Mouse (Mus musculus) B cell, adult 67 days (primary cell): ENCODE data around the gene Jpt2. TPM values are rescaled to one million over a fixed set of nuclear protein-coding genes. Genes with fewer than 3 reads are reported as not detected.

Experiments
- total RNA-seq, 2 experiments: library from RNA; stranded (reverse); gene quantifications; 4 replicates each; pipeline ENCODE4 v1.2.4; 2023

Jpt2 gene
- total RNA-seq: 10 to 100 TPM; 40.5 to 45.8 TPM

GRCm38 (mm10) chr17:24960135-24960851, at the start of gene Jpt2:
Gene Jpt2 (minus strand): TSS chr17:24960689.

GRCm38 (mm10) chr17:24936259-24937237, 23.9 kb downstream of the Jpt2 start, which contains the start of gene Mapk8ip3:
Gene Mapk8ip3 (minus strand): TSS chr17:24936977.

GRCm38 (mm10) chr17:24896241-24896992, 64.1 kb downstream of the Jpt2 start, which contains the start of gene Nme3:
Gene Nme3 (plus strand): TSS chr17:24896500.

GRCm38 (mm10) chr17:24894995-24895547, 65.4 kb downstream of the Jpt2 start, which contains the start of the genes Eme2 and Mrps34:
Gene Eme2 (minus strand): TSS chr17:24895087.
Gene Mrps34 (plus strand): TSS chr17:24895116.

Other genes starting within 250 kb of the Jpt2 start
- not detected for gene Rnf151, start 242.6 kb downstream of the Jpt2 start, total RNA-seq
- gene Rps2, start 242.6 kb downstream of the Jpt2 start, total RNA-seq: 1,000 to 10,000 TPM; 1,102 to 1,132 TPM
- 10 to 100 TPM; 67.1 to 79.0 TPM for gene Ndufb10, start 236.2 kb downstream of the Jpt2 start, total RNA-seq
- not detected for gene Rpl3l, start 232.9 kb downstream of the Jpt2 start, total RNA-seq
- gene Msrb1, start 224.0 kb downstream of the Jpt2 start, total RNA-seq: 10 to 100 TPM; 31.6 to 34.3 TPM
- not detected for gene Hs3st6, start 207.7 kb downstream of the Jpt2 start, total RNA-seq
- gene Meiob, start 156.4 kb downstream of the Jpt2 start, total RNA-seq: not detected
- 10 to 100 TPM; 29.9 to 32.6 TPM for gene Hagh, start 120.5 kb downstream of the Jpt2 start, total RNA-seq
- gene Fahd1, start 110.3 kb downstream of the Jpt2 start, total RNA-seq: 1 to 10 TPM; 1.8 to 2.6 TPM
- gene Igfals, start 94.7 kb downstream of the Jpt2 start, total RNA-seq: 1 to 10 TPM in 1 of 2 experiments, under 1 TPM in 1; 0.80 to 1.3 TPM
- 10 to 100 TPM; 61.9 to 68.8 TPM for gene Nubp2, start 74.3 kb downstream of the Jpt2 start, total RNA-seq
- 10 to 100 TPM; 36.0 to 40.1 TPM for gene Spsb3, start 74.0 kb downstream of the Jpt2 start, total RNA-seq
- gene Eme2, start 65.6 kb downstream of the Jpt2 start, total RNA-seq: 10 to 100 TPM; 68.9 to 86.2 TPM
- gene Mrps34, start 65.6 kb downstream of the Jpt2 start, total RNA-seq: 10 to 100 TPM; 25.7 to 31.4 TPM
- gene Nme3, start 64.2 kb downstream of the Jpt2 start, total RNA-seq: 10 to 100 TPM; 31.9 to 34.5 TPM
- 100 to 1,000 TPM; 234 to 243 TPM for gene Mapk8ip3, start 23.7 kb downstream of the Jpt2 start, total RNA-seq
- 10 to 100 TPM; 36.0 to 42.6 TPM for gene Cramp1l, start 55.1 kb upstream of the Jpt2 start, total RNA-seq
- 10 to 100 TPM; 63.5 to 65.4 TPM for gene Ift140, start 55.4 kb upstream of the Jpt2 start, total RNA-seq
- not detected for gene Tmem204, start 122.9 kb upstream of the Jpt2 start, total RNA-seq
- 10 to 100 TPM; 42.1 to 47.6 TPM for gene Telo2, start 155.3 kb upstream of the Jpt2 start, total RNA-seq
- gene Ptx4, start 160.1 kb upstream of the Jpt2 start, total RNA-seq: not detected
- 10 to 100 TPM; 39.5 to 41.6 TPM for gene Clcn7, start 172.7 kb upstream of the Jpt2 start, total RNA-seq
- gene Ccdc154, start 201.8 kb upstream of the Jpt2 start, total RNA-seq: under 1 TPM; 0.30 to 0.38 TPM
- gene Gm38655, start 214.8 kb upstream of the Jpt2 start, total RNA-seq: not detected
- gene BC003965, start 223.9 kb upstream of the Jpt2 start, total RNA-seq: 10 to 100 TPM; 17.6 to 19.4 TPM
- 10 to 100 TPM; 43.1 to 45.2 TPM for gene Unkl, start 227.7 kb upstream of the Jpt2 start, total RNA-seq